Mouse (Mus musculus) cerebellum, adult 2 months (tissue): Measurements from ENCODE around the gene Tax1bp1. TPM values are rescaled to one million over a fixed set of nuclear protein-coding genes. Genes with fewer than 3 reads are reported as not detected.

Experiments used
- DNase-seq, 2 experiments: peaks; one replicate each; pipeline ENCODE4 v3.0.0; 2021
- H3K27ac ChIP-seq: fragments of 200-500 bp; 2 replicates; pipeline ENCODE4 v1.5.1; 2012; ENCODE audit warnings: low read length, control low read depth, inconsistent platforms; ENCODE audit not compliant: insufficient read depth
- H3K27me3 ChIP-seq: fragments of 200-500 bp; 2 replicates; pipeline ENCODE4 v1.6.1; 2012; ENCODE audit warnings: inconsistent platforms, mild to moderate bottlenecking, low read length, moderate library complexity; ENCODE audit not compliant: control insufficient read depth, insufficient read depth
- H3K4me1 ChIP-seq: fragments of 200-500 bp; 2 replicates; pipeline ENCODE4 v1.6.1; 2011; ENCODE audit warnings: low read length; ENCODE audit not compliant: control insufficient read depth, insufficient read depth
- H3K4me3 ChIP-seq: fragments of 200-500 bp; replicated peaks from 2 replicates; pipeline ENCODE3; 2011; ENCODE audit warnings: mild to moderate bottlenecking, low read depth, low read length, control low read depth; ENCODE audit not compliant: insufficient read depth
- CTCF ChIP-seq: fragments of 200-500 bp; IDR thresholded peaks from 2 replicates; pipeline ENCODE4 v1.5.1; 2011; ENCODE audit warnings: low read depth, mild to moderate bottlenecking, control low read depth, low read length, moderate library complexity, borderline replicate concordance; ENCODE audit not compliant: insufficient read depth
- POLR2A ChIP-seq: fragments of 200-500 bp; IDR thresholded peaks from 2 replicates; pipeline ENCODE4 v1.6.1; 2011; ENCODE audit warnings: low read length, control low read depth, borderline replicate concordance; ENCODE audit not compliant: insufficient read depth
- WGBS: fragments of 180-500 bp; shearing (Covaris S2); methylation state at CpG from one replicate; pipeline ENCODE4 v1.1.7; 2018; 5-methylcytosine and 5-hydroxymethylcytosine counted together
- polyA plus RNA-seq: library from polyadenylated mRNA; depleted of rRNA; stranded (reverse); fragments of >200 nt; gene quantifications from 2 replicates; pipeline ENCODE4 v1.2.3, GENCODE M21; 2012

The Tax1bp1 gene
- polyA plus RNA-seq, 1 experiment: 90.6 TPM

GRCm38 (mm10) chr6:52717493-52718192 lies 4.1 kb downstream of the Tax1bp1 start:
- WGBS: 66% methylated on average over 5 of the region's 5 CpGs
- H3K27me3 ChIP-seq: no peaks in the 10 kb centered on the region
- H3K4me3 ChIP-seq: no peak overlapping the region
- H3K27ac ChIP-seq: no peak overlapping the region
- no peak for TF ChIP-seq CTCF
- TF ChIP-seq POLR2A: no peak
- H3K4me1 ChIP-seq: no peaks in the 10 kb centered on the region
- DNase-seq: no peak

GRCm38 (mm10) chr6:52724805-52725439 lies 11.4 kb downstream of the Tax1bp1 start:
- peak; percentile 31 to 49 for DNase-seq
- Histone ChIP-seq H3K4me3 (no peak overlapping the region), H3K4me1 (no peaks in the 10 kb centered on the region), H3K27ac (no peak overlapping the region), H3K27me3 (no peaks in the 10 kb centered on the region)
- WGBS: 49% methylated on average over 8 of the region's 8 CpGs
- TF ChIP-seq POLR2A: no peak
- peak; percentile 57 for TF ChIP-seq CTCF

- DNase-seq: no peak
- Histone ChIP-seq H3K27ac (no peak overlapping the region), H3K4me1 (no peaks in the 10 kb centered on the region), H3K4me3 (no peak overlapping the region), H3K27me3 (no peaks in the 10 kb centered on the region)
- WGBS: 83% methylated on average over 4 of the region's 4 CpGs
- TF ChIP-seq POLR2A (no peak), CTCF (no peak)
These were observed 16.8 kb downstream of the Tax1bp1 start for GRCm38 (mm10) chr6:52730338-52730737.

GRCm38 (mm10) chr6:52734630-52735029 lies 21.1 kb downstream of the Tax1bp1 start:
- no peaks in the 10 kb centered on the region for H3K4me1 ChIP-seq
- WGBS: 100% methylated on average over 2 of the region's 2 CpGs
- TF ChIP-seq CTCF (no peak), POLR2A (no peak)
- no peak overlapping the region for H3K4me3 ChIP-seq
- DNase-seq: no peak
- H3K27me3 ChIP-seq: no peaks in the 10 kb centered on the region
- no peak overlapping the region for H3K27ac ChIP-seq

GRCm38 (mm10) chr6:52752832-52753231 lies 39.3 kb downstream of the Tax1bp1 start:
- Histone ChIP-seq H3K4me1 (no peaks in the 10 kb centered on the region), H3K27me3 (no peaks in the 10 kb centered on the region), H3K27ac (no peak overlapping the region), H3K4me3 (no peak overlapping the region)
- WGBS: 92% methylated on average over 5 of the region's 5 CpGs
- no peak for TF ChIP-seq CTCF
- TF ChIP-seq POLR2A: no peak
- no peak for DNase-seq

- TF ChIP-seq CTCF (no peak), POLR2A (no peak)
- no peak for DNase-seq
- Histone ChIP-seq H3K4me3 (no peak overlapping the region), H3K27me3 (no peaks in the 10 kb centered on the region), H3K4me1 (no peaks in the 10 kb centered on the region), H3K27ac (no peak overlapping the region)
- 71% methylated on average over 7 of the region's 7 CpGs for WGBS
These were observed 51.7 kb downstream of the Tax1bp1 start for GRCm38 (mm10) chr6:52765206-52765605.

- Histone ChIP-seq H3K4me3 (no peak overlapping the region), H3K27me3 (no peaks in the 10 kb centered on the region), H3K27ac (no peak overlapping the region), H3K4me1 (no peaks in the 10 kb centered on the region)
- DNase-seq: no peak
- no peak for TF ChIP-seq POLR2A
- TF ChIP-seq CTCF: no peak
- WGBS: 88% methylated on average over 1 of the region's 1 CpGs
These were observed 57.3 kb downstream of the Tax1bp1 start for GRCm38 (mm10) chr6:52770789-52771188.

- DNase-seq: no peak
- WGBS: 80% methylated on average over 5 of the region's 5 CpGs
- Histone ChIP-seq H3K27me3 (no peaks in the 10 kb centered on the region), H3K27ac (no peak overlapping the region), H3K4me3 (no peak overlapping the region), H3K4me1 (no peaks in the 10 kb centered on the region)
- TF ChIP-seq POLR2A: no peak
- TF ChIP-seq CTCF: no peak
These were observed 59.6 kb downstream of the Tax1bp1 start for GRCm38 (mm10) chr6:52773132-52773531.
